Mouse (Mus musculus) myocyte (in vitro differentiated cells): ENCODE results near the gene Gm7694. TPM values are rescaled to one million over a fixed set of nuclear protein-coding genes. Genes with fewer than 3 reads are reported as not detected.

Experiments used
- H3K27me3 ChIP-seq: one replicate; pipeline ENCODE4 v1.6.1; 2011; ENCODE audit not compliant: control insufficient read depth, insufficient read depth, insufficient read length
- H3K36me3 ChIP-seq: one replicate; pipeline ENCODE4 v1.6.1; 2011; ENCODE audit not compliant: control insufficient read depth, insufficient read depth
- H3K4me2 ChIP-seq: one replicate; pipeline ENCODE4 v1.6.1; 2011; ENCODE audit warnings: low read depth, control low read depth
- H3K4me3 ChIP-seq: one replicate; pipeline ENCODE4 v1.5.1; 2011; ENCODE audit warnings: mild to moderate bottlenecking, control low read depth, moderate library complexity
- H3K79me2 ChIP-seq: one replicate; pipeline ENCODE4 v1.6.1; 2011; ENCODE audit not compliant: control insufficient read depth, insufficient read depth
- H3ac ChIP-seq: one replicate; pipeline ENCODE4 v1.6.1; 2011; ENCODE audit not compliant: control insufficient read depth, insufficient read length
- CEBPB ChIP-seq: IDR thresholded peaks from 2 replicates; pipeline ENCODE4 v1.6.1; 2011; ENCODE audit warnings: mild to moderate bottlenecking, moderate library complexity; ENCODE audit not compliant: poor library complexity, insufficient read depth, severe bottlenecking
- E2F4 ChIP-seq: IDR thresholded peaks from one replicate; pipeline ENCODE4 v1.6.1; 2011; ENCODE audit warnings: mild to moderate bottlenecking, control low read depth, moderate library complexity; ENCODE audit not compliant: insufficient read depth
- MAX ChIP-seq: IDR thresholded peaks from one replicate; pipeline ENCODE4 v1.6.1; 2011; ENCODE audit warnings: low read depth, mild to moderate bottlenecking, control low read depth
- MYOD1 ChIP-seq, 3 experiments: IDR thresholded peaks; one replicate each; pipeline ENCODE4 v1.6.1; 2011; ENCODE audit warnings: control low read depth in 2 of 3, low read depth in 2 of 3, mild to moderate bottlenecking in 2 of 3, moderate library complexity in 1 of 3; ENCODE audit not compliant: insufficient read length in 2 of 3, control insufficient read depth in 1 of 3
- MYOG ChIP-seq, 3 experiments: IDR thresholded peaks; one replicate each; pipeline ENCODE4 v1.6.1; 2011; ENCODE audit warnings: control low read depth in 2 of 3, low read depth in 2 of 3, mild to moderate bottlenecking in 2 of 3; ENCODE audit not compliant: insufficient read length in 2 of 3, control insufficient read depth in 1 of 3, insufficient read depth in 1 of 3
- POLR2A ChIP-seq: IDR thresholded peaks from one replicate; pipeline ENCODE4 v1.6.1; 2011; ENCODE audit warnings: low read depth, mild to moderate bottlenecking, control low read depth, moderate library complexity; ENCODE audit not compliant: insufficient read length
- POLR2AphosphoS2 ChIP-seq: IDR thresholded peaks from one replicate; pipeline ENCODE4 v1.6.1; 2011; ENCODE audit warnings: low read depth, control low read depth; ENCODE audit not compliant: insufficient read length
- REST ChIP-seq: IDR thresholded peaks from one replicate; pipeline ENCODE4 v1.6.1; 2011; ENCODE audit warnings: mild to moderate bottlenecking, control low read depth, moderate library complexity; ENCODE audit not compliant: insufficient read depth, insufficient read length
- SRF ChIP-seq: IDR thresholded peaks from one replicate; pipeline ENCODE4 v1.6.1; 2011; ENCODE audit warnings: low read depth; ENCODE audit not compliant: control insufficient read depth, insufficient read length
- TCF12 ChIP-seq: IDR thresholded peaks from one replicate; pipeline ENCODE4 v1.6.1; 2011; ENCODE audit warnings: mild to moderate bottlenecking, control low read depth; ENCODE audit not compliant: poor library complexity, insufficient read depth, severe bottlenecking
- TCF3 ChIP-seq: IDR thresholded peaks from one replicate; pipeline ENCODE4 v1.6.1; 2011; ENCODE audit warnings: low read depth, control low read depth; ENCODE audit not compliant: insufficient read length
- USF1 ChIP-seq: IDR thresholded peaks from one replicate; pipeline ENCODE4 v1.6.1; 2011; ENCODE audit warnings: low read depth, mild to moderate bottlenecking, control low read depth, moderate library complexity
- polyA plus RNA-seq: library from polyadenylated mRNA; unstranded; fragments of >200 nt; fragmentation: generic; extraction: Trizol; gene quantifications from one replicate; pipeline ENCODE4 v1.2.1, GENCODE M21; 2012; ENCODE audit warnings: missing spikeins

Gm7694 gene
- polyA plus RNA-seq, 1 experiment, result 0.01 TPM

DNA sequence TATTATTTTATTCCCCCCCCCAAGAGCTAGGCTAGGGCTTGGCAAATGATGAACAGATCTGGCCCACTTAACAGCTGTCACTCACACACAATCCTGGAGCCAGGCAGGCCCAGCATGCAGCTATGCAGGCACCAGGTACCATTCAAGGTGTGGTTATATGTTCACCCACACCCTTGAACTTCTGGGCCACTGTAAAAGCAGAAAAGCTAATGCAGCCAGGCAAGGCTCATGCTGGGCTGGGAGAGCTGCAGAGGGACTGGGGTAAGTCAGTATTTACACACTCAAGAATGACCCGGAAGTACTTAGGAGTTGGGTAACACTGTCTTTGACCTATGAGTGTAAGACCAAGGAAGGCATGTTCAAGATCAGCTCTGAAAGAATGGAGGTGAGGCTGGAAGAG, 18.2 kb upstream of the Gm7694 start:
- TF ChIP-seq REST, result no peak
- no peak for TF ChIP-seq MAX
- no peak for TF ChIP-seq TCF12
- no peak for TF ChIP-seq CEBPB
- no peak for TF ChIP-seq SRF
- TF ChIP-seq POLR2AphosphoS2, result no peak
- no peak for TF ChIP-seq MYOG (IDR thresholded peaks at IDR 0.05; ENCODE audit: control insufficient read depth in 1 of 3, insufficient read depth in 1 of 3, insufficient read length in 2 of 3, low read depth in 2 of 3)
- TF ChIP-seq TCF3, result no peak
- TF ChIP-seq MYOD1 (IDR thresholded peaks at IDR 0.05; ENCODE audit: control insufficient read depth in 1 of 3, insufficient read length in 2 of 3, low read depth in 2 of 3), result no peak
- TF ChIP-seq USF1, result no peak
- TF ChIP-seq POLR2A, result no peak
- no peak for TF ChIP-seq E2F4

DNA sequence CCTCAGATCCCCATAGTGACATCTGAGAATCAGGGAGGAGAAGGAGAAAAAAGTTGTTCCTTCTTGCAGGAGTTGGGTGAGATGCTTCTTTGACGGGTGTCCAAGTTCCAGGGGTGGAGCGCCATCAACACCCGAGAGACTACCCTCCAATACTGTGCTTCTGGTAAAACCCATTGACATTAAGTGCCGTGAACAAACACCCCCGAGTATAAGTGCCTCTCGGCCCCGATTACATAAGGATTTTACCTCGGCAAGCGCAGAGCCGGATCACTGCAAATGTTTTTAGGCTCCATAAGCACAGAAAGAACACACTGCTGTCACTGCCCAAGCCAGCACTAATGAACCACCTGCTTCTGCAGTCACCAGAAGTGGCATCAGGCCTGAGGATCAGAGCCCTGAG, 16.9 kb upstream of the Gm7694 start:
- TF ChIP-seq MYOG (IDR thresholded peaks at IDR 0.05; ENCODE audit: control insufficient read depth in 1 of 3, insufficient read depth in 1 of 3, insufficient read length in 2 of 3, low read depth in 2 of 3) (no peak), MAX (no peak), SRF (no peak), TCF3 (no peak), MYOD1 (IDR thresholded peaks at IDR 0.05; ENCODE audit: control insufficient read depth in 1 of 3, insufficient read length in 2 of 3, low read depth in 2 of 3) (no peak), USF1 (no peak), E2F4 (no peak), POLR2AphosphoS2 (no peak), REST (no peak), TCF12 (no peak), POLR2A (no peak), CEBPB (no peak)
- Histone ChIP-seq H3K4me3 (no peak overlapping the region), H3K36me3 (no peaks in the 10 kb centered on the region), H3K4me2 (no peak overlapping the region), H3ac (no peak overlapping the region), H3K27me3 (peaks cover 37% of the 10 kb centered on the region), H3K79me2 (no peaks in the 10 kb centered on the region)

More for the DNA sequence above, 18.2 kb upstream of the Gm7694 start:
- peaks cover 35% of the 10 kb centered on the region for H3K27me3 ChIP-seq
- no peaks in the 10 kb centered on the region for H3K36me3 ChIP-seq
- no peak overlapping the region for H3ac ChIP-seq
- H3K4me3 ChIP-seq, result no peak overlapping the region
- H3K4me2 ChIP-seq, result no peak overlapping the region
- H3K79me2 ChIP-seq, result no peaks in the 10 kb centered on the region

DNA sequence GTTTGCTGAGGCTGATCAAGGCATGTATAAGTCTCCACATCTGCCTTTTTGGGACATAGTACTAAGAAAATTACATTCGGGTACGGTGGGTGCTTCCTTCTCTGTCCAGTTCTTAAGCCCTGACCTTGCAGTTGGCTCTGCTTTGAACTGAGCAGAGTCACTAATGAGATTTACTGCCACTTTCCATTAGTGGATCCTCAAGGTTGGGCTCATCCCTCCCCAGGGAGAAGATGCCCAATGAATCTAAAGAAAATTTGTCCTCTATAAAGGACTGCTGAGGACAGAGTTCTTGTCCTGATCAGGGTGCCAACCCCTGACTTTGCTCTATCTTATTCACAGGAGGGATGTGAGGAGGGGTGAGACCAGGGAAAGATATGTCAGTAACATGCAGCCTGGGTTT, 15.9 kb upstream of the Gm7694 start:
- Histone ChIP-seq H3K27me3 (peaks cover 31% of the 10 kb centered on the region), H3ac (no peak overlapping the region), H3K4me3 (no peak overlapping the region), H3K36me3 (no peaks in the 10 kb centered on the region), H3K4me2 (no peak overlapping the region), H3K79me2 (no peaks in the 10 kb centered on the region)
- TF ChIP-seq SRF (no peak), TCF12 (no peak), MYOD1 (IDR thresholded peaks at IDR 0.05; ENCODE audit: control insufficient read depth in 1 of 3, insufficient read length in 2 of 3, low read depth in 2 of 3) (no peak), MAX (no peak), MYOG (IDR thresholded peaks at IDR 0.05; ENCODE audit: control insufficient read depth in 1 of 3, insufficient read depth in 1 of 3, insufficient read length in 2 of 3, low read depth in 2 of 3) (no peak), TCF3 (no peak), POLR2A (no peak)

DNA sequence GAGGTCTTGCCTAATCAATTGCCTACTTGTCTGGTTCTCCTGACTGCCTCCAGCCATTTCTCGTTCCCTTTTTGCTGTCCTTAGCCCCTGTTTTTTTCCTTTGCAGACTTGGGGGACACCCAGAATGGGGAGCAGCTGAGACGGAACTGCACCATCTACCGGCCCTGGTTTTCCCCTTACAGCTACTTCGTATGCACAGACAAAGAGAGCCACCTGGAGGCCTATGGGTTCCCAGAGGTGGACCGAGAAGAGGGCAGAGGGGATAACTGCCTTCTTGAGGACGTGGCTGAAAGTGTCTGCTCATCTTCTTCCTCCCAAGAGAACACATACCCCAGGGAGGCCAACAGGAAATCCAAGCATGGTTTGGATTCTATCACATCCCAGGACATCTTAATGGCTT, 5.3 kb upstream of the Gm7694 start:
- H3K36me3 ChIP-seq, result no peaks in the 10 kb centered on the region
- no peak overlapping the region for H3ac ChIP-seq
- H3K4me2 ChIP-seq, result no peak overlapping the region
- H3K27me3 ChIP-seq, result peaks cover 8% of the 10 kb centered on the region
- H3K4me3 ChIP-seq, result no peak overlapping the region
- TF ChIP-seq CEBPB, result no peak
- no peak for TF ChIP-seq POLR2A
- TF ChIP-seq E2F4, result no peak
- no peak for TF ChIP-seq TCF12
- TF ChIP-seq MYOG (IDR thresholded peaks at IDR 0.05; ENCODE audit: control insufficient read depth in 1 of 3, insufficient read depth in 1 of 3, insufficient read length in 2 of 3, low read depth in 2 of 3), result no peak
- TF ChIP-seq MYOD1 (IDR thresholded peaks at IDR 0.05; ENCODE audit: control insufficient read depth in 1 of 3, insufficient read length in 2 of 3, low read depth in 2 of 3), result no peak
- TF ChIP-seq REST, result no peak
- TF ChIP-seq POLR2AphosphoS2, result no peak
- TF ChIP-seq MAX, result no peak
- TF ChIP-seq SRF, result no peak
- no peak for TF ChIP-seq TCF3
- no peak for TF ChIP-seq USF1
- H3K79me2 ChIP-seq, result no peaks in the 10 kb centered on the region

DNA sequence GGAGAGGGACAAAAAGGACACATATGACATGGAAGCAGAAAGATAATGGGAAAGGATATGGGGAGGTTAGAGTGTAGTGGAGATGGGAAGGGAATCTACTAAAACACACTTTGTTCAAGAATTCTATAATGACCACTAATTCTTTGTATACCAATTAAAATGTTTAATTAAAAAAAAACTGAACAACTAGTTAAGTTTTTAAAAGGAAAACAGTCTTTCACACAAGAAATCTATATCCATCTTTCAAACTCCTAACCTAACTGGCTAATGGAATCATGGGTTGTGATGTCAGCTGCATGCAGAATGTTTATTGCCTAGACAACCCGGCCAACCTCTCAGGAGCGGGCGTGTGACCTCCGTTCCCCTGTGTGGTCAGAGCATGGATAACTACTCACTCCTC, 2.4 kb upstream of the Gm7694 start, which contains the start of gene Spata46:
Gene Spata46 (plus strand): TSS at position 301 of the 400 bp plus-strand sequence.
- H3K4me3 ChIP-seq, result no peak within 1 kb of the TSS
- no peaks in the 10 kb centered on the region for H3K79me2 ChIP-seq
- no peaks in the 10 kb centered on the region for H3K36me3 ChIP-seq

More for the DNA sequence above, 2.4 kb upstream of the Gm7694 start, which contains the start of gene Spata46:
- Histone ChIP-seq H3ac (no peak within 1 kb of the TSS), H3K4me2 (no peak within 1 kb of the TSS), H3K27me3 (no peaks in the 10 kb centered on the region)
- no peak for TF ChIP-seq MYOG (IDR thresholded peaks at IDR 0.05; ENCODE audit: control insufficient read depth in 1 of 3, insufficient read depth in 1 of 3, insufficient read length in 2 of 3, low read depth in 2 of 3)
- no peak for TF ChIP-seq SRF
- TF ChIP-seq REST, result no peak
- no peak for TF ChIP-seq TCF3
- no peak for TF ChIP-seq USF1
- no peak for TF ChIP-seq CEBPB
- TF ChIP-seq E2F4, result no peak
- TF ChIP-seq MYOD1 (IDR thresholded peaks at IDR 0.05; ENCODE audit: control insufficient read depth in 1 of 3, insufficient read length in 2 of 3, low read depth in 2 of 3), result no peak
- TF ChIP-seq POLR2AphosphoS2, result no peak
- no peak for TF ChIP-seq TCF12
- no peak for TF ChIP-seq POLR2A
- TF ChIP-seq MAX, result no peak
